Mouse (Mus musculus): Measurements from ENCODE around the gene Cpz. TPM values are rescaled to one million over a fixed set of nuclear protein-coding genes. Genes with fewer than 3 reads are reported as not detected.

The Cpz gene
- 3.5 and 4.9 TPM in 2 replicates for polyA plus RNA-seq (2016; fragmentation: Nextera tagmentation; extraction: Ambion mirVana)

GRCm38 (mm10) chr5:35525469-35526123 lies at the start of gene Cpz:
Gene Cpz (minus strand): TSS chr5:35525698.
- Histone ChIP-seq H3K36me3 (no peaks in the 10 kb centered on the region), H3K27ac (replicated peaks) (peak within 1 kb of the TSS; percentile 84), H3K4me3 (peak within 1 kb of the TSS; percentile 56), H3K9me3 (replicated peaks) (no peaks in the 10 kb centered on the region), H3K27me3 (ENCODE audit: low read depth, poor library complexity, severe bottlenecking) (peaks cover 57% of the 10 kb centered on the region), H3K4me1 (peaks cover 30% of the 10 kb centered on the region)
- peak; percentile 91 for DNase-seq (ENCODE audit: low spot score)
- WGBS: 1% methylated on average over 29 of the region's 29 CpGs

DNA sequence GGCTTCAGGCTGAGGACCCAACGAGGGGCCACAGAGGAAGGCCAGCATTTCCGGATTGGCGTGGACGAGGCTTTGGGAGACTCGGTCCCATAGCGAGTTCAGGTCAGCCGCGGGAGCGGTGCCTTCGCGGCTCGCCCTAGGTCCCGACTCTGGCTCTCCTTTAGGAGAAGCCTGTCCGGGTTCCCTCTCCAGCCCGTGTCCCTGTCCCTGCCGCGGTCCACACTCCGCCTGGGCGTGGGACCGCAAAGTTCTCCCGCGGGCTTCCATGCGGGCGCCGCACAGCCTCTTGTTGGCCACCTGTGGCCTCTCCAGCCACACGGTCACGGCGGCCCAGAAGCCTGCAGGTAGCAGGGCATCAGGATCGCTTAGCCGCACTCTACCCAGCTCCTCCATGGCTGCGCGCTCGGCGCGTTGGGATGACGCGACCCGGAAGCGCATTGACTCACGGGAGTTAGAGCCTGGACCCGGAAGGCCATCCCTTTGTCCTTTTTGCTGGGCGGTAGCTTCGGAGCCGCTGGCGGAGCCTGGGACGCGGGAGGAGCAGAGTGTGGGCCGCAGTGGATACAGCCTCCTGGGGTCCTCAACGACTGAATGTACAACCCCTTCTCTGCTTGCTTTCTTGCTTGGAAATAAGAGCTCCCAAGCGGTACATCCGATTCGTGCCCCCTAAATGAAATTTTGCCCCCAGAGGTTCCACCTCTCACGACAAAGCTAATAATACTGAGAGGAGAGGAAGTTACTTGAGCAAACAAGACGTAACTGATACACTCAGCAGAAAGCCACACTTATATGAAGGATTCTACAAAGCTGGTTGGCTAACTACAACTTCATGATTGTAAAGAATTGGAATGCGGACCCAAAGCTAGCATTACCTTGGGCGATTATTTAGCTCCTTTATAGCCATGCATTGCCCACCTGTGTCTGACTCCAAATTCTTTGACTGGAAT lies 49.4 kb upstream of the Cpz start, which contains the start of gene Trmt44:
Gene Trmt44 (minus strand): TSS at position 418 of the 947 bp plus-strand sequence.
- H3K4me1 ChIP-seq: peaks cover 18% of the 10 kb centered on the region
- no peaks in the 10 kb centered on the region for H3K9me3 ChIP-seq (replicated peaks)
- H3K27me3 ChIP-seq (ENCODE audit: low read depth, poor library complexity, severe bottlenecking): no peaks in the 10 kb centered on the region
- WGBS: 4% methylated on average over 56 of the region's 56 CpGs
- peaks cover 37% of the 10 kb centered on the region for H3K36me3 ChIP-seq
- H3K27ac ChIP-seq (replicated peaks): peak within 1 kb of the TSS; percentile 93
- peak within 1 kb of the TSS; percentile 74 for H3K4me3 ChIP-seq
- peak; percentile 93 for DNase-seq (ENCODE audit: low spot score)

DNA sequence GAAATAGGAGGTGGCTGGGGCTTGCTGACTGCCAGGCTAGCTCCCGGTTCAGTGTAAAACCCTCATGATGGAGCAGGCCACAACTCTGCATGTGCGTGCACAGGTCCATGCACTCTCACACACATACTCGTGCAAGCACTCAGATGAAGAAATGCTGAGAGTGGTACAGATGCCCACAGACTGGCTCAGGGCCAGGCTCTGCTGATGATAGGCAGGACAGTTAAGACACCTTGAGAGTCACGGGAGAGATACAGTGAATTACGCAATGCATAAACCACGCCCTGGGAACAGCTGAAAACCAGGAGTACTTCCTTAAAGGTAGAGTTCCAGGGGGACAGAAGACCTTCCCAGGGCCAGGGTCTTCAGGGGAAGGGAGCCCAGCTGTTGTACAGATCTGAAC lies 46.0 kb upstream of the Cpz start:
- peaks cover 71% of the 10 kb centered on the region for H3K36me3 ChIP-seq

GRCm38 (mm10) chr5:35566632-35567031 lies 41.1 kb upstream of the Cpz start:
- Histone ChIP-seq H3K27me3 (ENCODE audit: low read depth, poor library complexity, severe bottlenecking) (no peaks in the 10 kb centered on the region), H3K27ac (replicated peaks) (no peak overlapping the region), H3K36me3 (peaks cover 99% of the 10 kb centered on the region), H3K4me3 (no peak overlapping the region), H3K9me3 (replicated peaks) (no peaks in the 10 kb centered on the region), H3K4me1 (peaks cover 9% of the 10 kb centered on the region; the same call in 1 of the 2 replicates)
- WGBS: 93% methylated on average over 4 of the region's 4 CpGs
- DNase-seq (ENCODE audit: low spot score): no peak

More for the DNA sequence above, 46.0 kb upstream of the Cpz start:
- Histone ChIP-seq H3K9me3 (replicated peaks) (no peaks in the 10 kb centered on the region), H3K27ac (replicated peaks) (no peak overlapping the region), H3K4me3 (no peak overlapping the region), H3K4me1 (peaks cover 18% of the 10 kb centered on the region), H3K27me3 (ENCODE audit: low read depth, poor library complexity, severe bottlenecking) (no peaks in the 10 kb centered on the region)
- 93% methylated on average over 6 of the region's 6 CpGs for WGBS
- no peak for DNase-seq (ENCODE audit: low spot score)

GRCm38 (mm10) chr5:35565217-35565616 lies 39.7 kb upstream of the Cpz start:
- peaks cover 9% of the 10 kb centered on the region; the same call in 1 of the 2 replicates for H3K4me1 ChIP-seq
- WGBS: 89% methylated on average over 9 of the region's 9 CpGs
- H3K27me3 ChIP-seq (ENCODE audit: low read depth, poor library complexity, severe bottlenecking): no peaks in the 10 kb centered on the region
- DNase-seq (ENCODE audit: low spot score): no peak
- H3K27ac ChIP-seq (replicated peaks): no peak overlapping the region
- H3K9me3 ChIP-seq (replicated peaks): no peaks in the 10 kb centered on the region
- H3K4me3 ChIP-seq: no peak overlapping the region
- peaks cover 98% of the 10 kb centered on the region for H3K36me3 ChIP-seq

DNA sequence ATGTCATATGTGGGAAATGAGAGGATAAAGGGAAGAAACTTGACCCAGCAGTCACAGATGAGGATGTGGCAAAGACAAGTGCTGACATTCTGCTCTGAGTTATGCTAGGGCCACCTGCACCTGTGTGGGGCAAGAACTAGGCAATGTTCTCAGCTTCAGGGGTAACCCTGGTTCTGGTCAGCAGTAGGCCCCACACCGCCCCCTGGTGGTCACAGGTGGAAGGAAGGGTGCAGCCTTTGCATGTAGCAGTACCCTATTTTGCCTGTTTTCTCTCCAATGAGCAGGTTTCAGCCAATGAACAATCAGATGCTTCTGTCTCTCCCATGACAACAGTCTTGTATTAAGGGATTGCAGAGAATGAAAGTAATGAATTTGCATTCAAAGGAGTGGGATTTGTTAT lies 38.0 kb upstream of the Cpz start:
- WGBS: 5% methylated on average over 1 of the region's 1 CpGs

GRCm38 (mm10) chr5:35562616-35563015 lies 37.1 kb upstream of the Cpz start:
- Histone ChIP-seq H3K4me1 (peaks cover 16% of the 10 kb centered on the region), H3K9me3 (replicated peaks) (no peaks in the 10 kb centered on the region), H3K36me3 (peaks cover 94% of the 10 kb centered on the region), H3K27ac (replicated peaks) (no peak overlapping the region), H3K4me3 (no peak overlapping the region), H3K27me3 (ENCODE audit: low read depth, poor library complexity, severe bottlenecking) (no peaks in the 10 kb centered on the region)
- DNase-seq (ENCODE audit: low spot score): no peak
- WGBS: 96% methylated on average over 2 of the region's 2 CpGs

More for the DNA sequence above, 38.0 kb upstream of the Cpz start:
- Histone ChIP-seq H3K27ac (replicated peaks) (no peak overlapping the region), H3K36me3 (peaks cover 94% of the 10 kb centered on the region), H3K4me3 (no peak overlapping the region), H3K4me1 (peaks cover 9% of the 10 kb centered on the region; the same call in 1 of the 2 replicates), H3K27me3 (ENCODE audit: low read depth, poor library complexity, severe bottlenecking) (no peaks in the 10 kb centered on the region), H3K9me3 (replicated peaks) (no peaks in the 10 kb centered on the region)
- peak; percentile 83 for DNase-seq (ENCODE audit: low spot score)

DNA sequence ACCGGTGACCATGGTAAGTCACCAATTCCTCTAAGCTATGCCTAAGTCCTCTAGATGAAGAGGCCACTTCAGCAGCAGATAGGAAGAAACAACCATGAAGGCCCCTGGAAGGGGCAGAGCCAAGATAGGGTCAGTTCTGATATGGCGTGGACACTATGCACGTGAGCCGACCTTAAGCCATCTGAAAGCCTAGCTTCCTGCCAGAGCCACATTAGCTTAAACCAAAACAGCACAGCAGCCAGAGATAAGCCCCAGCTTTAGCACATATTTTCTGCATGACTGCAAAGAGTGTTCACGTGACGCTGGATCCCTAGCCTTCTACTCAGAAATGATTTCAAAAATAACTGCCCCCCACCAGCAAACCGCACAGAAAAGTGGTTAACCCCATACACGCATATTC lies 33.9 kb upstream of the Cpz start:
- Histone ChIP-seq H3K4me1 (peaks cover 17% of the 10 kb centered on the region), H3K36me3 (peaks cover 90% of the 10 kb centered on the region), H3K27ac (replicated peaks) (no peak overlapping the region), H3K27me3 (ENCODE audit: low read depth, poor library complexity, severe bottlenecking) (no peaks in the 10 kb centered on the region), H3K9me3 (replicated peaks) (no peaks in the 10 kb centered on the region), H3K4me3 (no peak overlapping the region)
- no peak for DNase-seq (ENCODE audit: low spot score)
- 88% methylated on average over 8 of the region's 8 CpGs for WGBS

- H3K27me3 ChIP-seq (ENCODE audit: low read depth, poor library complexity, severe bottlenecking): no peaks in the 10 kb centered on the region
- H3K4me3 ChIP-seq: no peak overlapping the region
- WGBS: 71% methylated on average over 13 of the region's 13 CpGs
- no peaks in the 10 kb centered on the region for H3K9me3 ChIP-seq (replicated peaks)
- peaks cover 77% of the 10 kb centered on the region for H3K36me3 ChIP-seq
- DNase-seq (ENCODE audit: low spot score): no peak
- peak overlapping the region; percentile 42; the same call in 1 of the 2 replicates for H3K27ac ChIP-seq (replicated peaks)
- H3K4me1 ChIP-seq: peaks cover 9% of the 10 kb centered on the region
Measured at GRCm38 (mm10) chr5:35557946-35558621, 32.6 kb upstream of the Cpz start.

DNA sequence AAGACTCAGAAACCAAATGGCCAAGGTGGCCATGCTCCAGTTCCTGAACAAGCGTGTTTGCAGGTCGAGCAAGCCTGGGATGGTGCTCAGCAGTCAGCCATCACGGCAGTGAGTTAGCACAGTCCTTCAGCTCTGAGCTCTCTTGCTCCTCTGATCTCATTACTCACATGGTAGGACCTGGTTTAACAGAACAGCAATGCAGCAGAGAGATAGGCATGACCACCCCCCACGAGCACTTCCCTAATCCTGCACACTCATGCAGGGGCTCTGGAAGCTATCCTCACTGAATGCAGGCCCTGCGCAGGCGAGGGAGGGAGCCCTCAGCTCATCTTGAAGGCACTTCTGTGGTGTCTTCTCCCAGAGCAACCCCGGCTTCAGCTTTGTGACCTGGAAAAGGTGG lies 30.9 kb upstream of the Cpz start:
- no peak for DNase-seq (ENCODE audit: low spot score)
- H3K4me1 ChIP-seq: peaks cover 16% of the 10 kb centered on the region
- H3K4me3 ChIP-seq: no peak overlapping the region
- 85% methylated on average over 7 of the region's 7 CpGs for WGBS
- H3K27me3 ChIP-seq (ENCODE audit: low read depth, poor library complexity, severe bottlenecking): no peaks in the 10 kb centered on the region
- H3K9me3 ChIP-seq (replicated peaks): no peaks in the 10 kb centered on the region
- peaks cover 60% of the 10 kb centered on the region for H3K36me3 ChIP-seq
- no peak overlapping the region for H3K27ac ChIP-seq (replicated peaks)

DNA sequence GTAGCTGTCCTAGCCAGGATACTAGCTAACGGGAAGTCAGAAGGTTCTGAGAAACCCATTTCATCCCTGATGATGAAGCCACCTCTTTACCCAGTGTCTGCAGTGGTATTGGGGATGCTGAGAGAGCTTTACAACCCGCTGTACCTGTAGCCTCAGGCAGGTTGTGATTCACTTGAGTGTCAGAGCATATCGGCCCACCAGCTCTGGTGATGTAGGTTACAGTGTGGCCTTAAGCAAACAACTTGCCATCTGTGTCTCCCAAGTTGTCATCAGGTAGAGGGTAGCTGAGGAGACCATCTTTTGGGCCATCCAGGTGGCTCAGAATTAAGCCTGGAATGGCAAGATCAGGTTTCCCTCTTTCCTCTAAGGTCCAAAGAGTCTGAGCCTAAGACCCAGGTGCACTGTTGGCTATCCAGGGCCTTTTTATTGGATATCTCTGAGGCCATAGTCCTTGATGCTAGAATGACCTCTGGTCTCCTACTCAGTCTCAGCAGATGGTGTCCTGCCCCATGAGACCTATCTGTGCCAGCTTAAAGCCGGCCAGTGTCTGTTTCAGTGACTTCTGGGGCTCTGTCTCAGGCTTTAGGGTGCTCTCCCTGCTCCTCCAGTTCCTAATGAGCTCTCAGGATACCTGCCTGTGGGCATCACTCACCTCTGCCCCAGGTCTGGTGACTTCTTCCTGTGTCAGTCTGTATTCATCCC lies 27.5 kb upstream of the Cpz start:
- DNase-seq (ENCODE audit: low spot score): no peak
- no peak overlapping the region for H3K27ac ChIP-seq (replicated peaks)

More for the DNA sequence above, 27.5 kb upstream of the Cpz start:
- Histone ChIP-seq H3K9me3 (replicated peaks) (no peaks in the 10 kb centered on the region), H3K36me3 (peaks cover 31% of the 10 kb centered on the region), H3K4me1 (peaks cover 13% of the 10 kb centered on the region), H3K4me3 (no peak overlapping the region), H3K27me3 (ENCODE audit: low read depth, poor library complexity, severe bottlenecking) (no peaks in the 10 kb centered on the region)
- 86% methylated on average over 4 of the region's 4 CpGs for WGBS

All from midbrain, embryonic 10.5 days (tissue).